Mouse (Mus musculus) spleen, postnatal 36 days (tissue): Measurements from ENCODE around the gene Urm1.
A peak's percentile ranks its signal among the peaks of the same experiment; 100 is the strongest.
"Not testable (repeated sequence)": the region's sequence is repeated elsewhere in the genome, so short reads cannot be mapped to it uniquely, and the experiment has no call there.

Experiments used
- DNase-seq, 2 experiments: peaks; one replicate each; pipeline ENCODE4 v3.0.0; 2022; ENCODE audit warnings: low spot score in 2 of 2, mixed read lengths in 1 of 2

The Urm1 gene

GRCm38 (mm10) chr2:29820025-29820817 lies at the start of gene Urm1:
Gene Urm1 (plus strand): TSS chr2:29820075.
- peak; percentile 68 to 72 for DNase-seq

GRCm38 (mm10) chr2:29770162-29770561 lies 49.7 kb upstream of the Urm1 start:
- no peak for DNase-seq

- no peak for DNase-seq
Observed at GRCm38 (mm10) chr2:29771611-29772461, 48.0 kb upstream of the Urm1 start.

- no peak for DNase-seq
Observed at GRCm38 (mm10) chr2:29773323-29773722, 46.6 kb upstream of the Urm1 start.

- DNase-seq = not testable (repeated sequence)
Observed at GRCm38 (mm10) chr2:29781256-29781655, 38.6 kb upstream of the Urm1 start.

- no peak for DNase-seq
Observed at GRCm38 (mm10) chr2:29784290-29784689, 35.6 kb upstream of the Urm1 start.

GRCm38 (mm10) chr2:29787104-29787917 lies 32.6 kb upstream of the Urm1 start, which contains the start of gene Coq4:
Gene Coq4 (plus strand): TSS chr2:29787493.
- peak; percentile 87 to 91 for DNase-seq

- peak; percentile 82 to 87 for DNase-seq
Observed at GRCm38 (mm10) chr2:29787937-29788681, 31.8 kb upstream of the Urm1 start, which contains the start of gene Trub2. Gene Trub2 (minus strand): TSS chr2:29788502.

GRCm38 (mm10) chr2:29792772-29793487 lies 26.9 kb upstream of the Urm1 start:
- no peak for DNase-seq

GRCm38 (mm10) chr2:29802075-29802826 lies 17.6 kb upstream of the Urm1 start, which contains the start of gene Slc27a4:
Gene Slc27a4 (plus strand): TSS chr2:29802634.
- DNase-seq = peak; percentile 95

GRCm38 (mm10) chr2:29802827-29803201 lies 17.1 kb upstream of the Urm1 start:
- DNase-seq = no peak

- peak in 1 of 2 experiments; percentile 17 for DNase-seq
Observed at GRCm38 (mm10) chr2:29803400-29803831, 16.5 kb upstream of the Urm1 start.

GRCm38 (mm10) chr2:29815678-29816371 lies 4.0 kb upstream of the Urm1 start:
- DNase-seq = no peak

- DNase-seq = peak; percentile 48 to 57
Observed at GRCm38 (mm10) chr2:29817426-29818232, 2.2 kb upstream of the Urm1 start.

GRCm38 (mm10) chr2:29819363-29819762 lies 512 bp upstream of the Urm1 start:
- DNase-seq = no peak

- DNase-seq = no peak
Observed at GRCm38 (mm10) chr2:29826318-29826925, 6.5 kb downstream of the Urm1 start.

- peak; percentile 95 to 97 for DNase-seq
Observed at GRCm38 (mm10) chr2:29826926-29827708, 7.2 kb downstream of the Urm1 start.
